Mouse (Mus musculus) liver, adult 2 months (tissue): ENCODE measurements around the gene Ctso.
A peak's percentile ranks its signal among the peaks of the same experiment; 100 is the strongest.

Source experiments
- CTCF ChIP-seq: fragments of 200-500 bp; IDR thresholded peaks from 2 replicates; pipeline ENCODE4 v1.5.1; 2011; ENCODE audit warnings: low read depth, low read length, control low read depth
- POLR2A ChIP-seq: fragments of 200-500 bp; IDR thresholded peaks from 2 replicates; pipeline ENCODE4 v1.6.1; 2011; ENCODE audit warnings: low read length, control low read depth; ENCODE audit not compliant: insufficient read depth; ENCODE audit errors: extremely low read depth

DNA sequence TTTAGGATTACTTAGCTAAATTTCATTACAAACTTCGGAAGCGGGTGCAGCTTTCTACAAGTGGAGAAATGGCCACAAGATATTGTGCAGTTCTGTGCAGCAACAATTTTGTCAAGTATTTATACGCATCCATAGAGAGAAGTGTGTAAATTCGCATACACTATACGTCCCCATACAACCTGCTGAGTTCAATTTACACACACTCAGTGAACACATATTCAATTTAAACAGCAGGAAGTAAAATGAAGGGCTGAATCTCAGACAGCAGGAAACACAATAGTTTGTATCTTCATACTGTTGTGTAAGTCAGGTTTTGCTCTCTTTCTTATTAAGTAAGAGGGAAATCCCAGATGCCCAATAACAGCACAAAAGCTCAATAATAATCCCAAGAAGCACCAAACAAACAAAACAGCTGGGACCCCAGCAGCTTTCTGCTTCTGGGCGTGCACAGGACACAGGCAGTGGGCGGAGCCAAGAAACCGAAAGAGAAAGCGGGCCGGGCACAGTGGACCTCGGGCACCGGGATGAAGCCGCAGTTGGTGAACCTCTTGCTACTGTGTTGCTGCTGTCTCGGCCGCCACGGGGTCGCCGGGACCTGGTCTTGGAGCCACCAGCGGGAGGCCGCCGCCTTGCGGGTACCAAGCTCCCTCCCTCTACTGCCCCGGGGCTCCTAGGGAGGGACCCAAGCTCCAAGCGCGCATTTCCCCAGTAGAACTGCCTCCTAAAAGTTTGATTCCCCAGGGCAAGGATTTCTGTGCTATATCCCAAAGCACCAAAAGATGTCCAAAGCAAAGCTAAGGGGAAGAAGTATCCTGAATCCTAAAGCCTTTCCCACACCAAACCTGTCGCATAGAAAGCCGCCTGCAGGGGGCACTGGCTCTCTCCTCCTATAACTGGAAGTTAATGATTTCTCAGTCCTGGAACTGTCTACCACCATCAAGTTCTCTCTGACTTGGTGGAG lies at the start of gene Ctso:
- TF ChIP-seq CTCF (peak; percentile 72), POLR2A (peak; percentile 47; the same call in 1 of the 2 replicates)
